Mouse (Mus musculus) adrenal gland, adult (tissue): ENCODE measurements around the gene Adh6a.

ENCODE experiments used
- DNase-seq, 2 experiments: peaks; one replicate each; pipeline ENCODE4 v3.0.0; 2022 to 2023; ENCODE audit warnings: low spot score in 1 of 2; ENCODE audit not compliant: inconsistent age in 2 of 2

Gene Adh6a

GRCm38 (mm10) chr3:138312965-138313364 is at the start of gene Adh6a:
TSS of gene Adh6a (plus strand) at chr3:138313286.
- DNase-seq: no peak

- no peak for DNase-seq
Measured at GRCm38 (mm10) chr3:138264648-138265047, 48.4 kb upstream of the Adh6a start.

- DNase-seq: no peak
Measured at GRCm38 (mm10) chr3:138270507-138270906, 42.6 kb upstream of the Adh6a start.

GRCm38 (mm10) chr3:138271297-138271696 is 41.8 kb upstream of the Adh6a start:
- no peak for DNase-seq

GRCm38 (mm10) chr3:138273080-138273479 is 40.0 kb upstream of the Adh6a start:
- DNase-seq: peak; percentile 58 to 84

GRCm38 (mm10) chr3:138275100-138275499 is 38.0 kb upstream of the Adh6a start:
- DNase-seq: no peak

- DNase-seq: peak in 1 of 2 experiments; percentile 56
Measured at GRCm38 (mm10) chr3:138282556-138282955, 30.5 kb upstream of the Adh6a start.

GRCm38 (mm10) chr3:138283831-138284230 is 29.3 kb upstream of the Adh6a start:
- DNase-seq: peak in 1 of 2 experiments; percentile 64

- no peak for DNase-seq
Measured at GRCm38 (mm10) chr3:138285986-138286385, 27.1 kb upstream of the Adh6a start.

GRCm38 (mm10) chr3:138287686-138288085 is 25.4 kb upstream of the Adh6a start:
- peak in 1 of 2 experiments; percentile 60 for DNase-seq

- no peak for DNase-seq
Measured at GRCm38 (mm10) chr3:138290672-138291071, 22.4 kb upstream of the Adh6a start.

GRCm38 (mm10) chr3:138291529-138292117 is 21.5 kb upstream of the Adh6a start:
- peak in 1 of 2 experiments; percentile 58 for DNase-seq

- peak in 1 of 2 experiments; percentile 78 for DNase-seq
Measured at GRCm38 (mm10) chr3:138293298-138293895, 19.7 kb upstream of the Adh6a start.

- no peak for DNase-seq
Measured at GRCm38 (mm10) chr3:138300130-138300529, 13.0 kb upstream of the Adh6a start.

- no peak for DNase-seq
Measured at GRCm38 (mm10) chr3:138302676-138303075, 10.4 kb upstream of the Adh6a start.

- peak in 1 of 2 experiments; percentile 24 for DNase-seq
Measured at GRCm38 (mm10) chr3:138303771-138304488, 9.2 kb upstream of the Adh6a start.

GRCm38 (mm10) chr3:138304489-138304871 is 8.6 kb upstream of the Adh6a start:
- DNase-seq: peak in 1 of 2 experiments; percentile 21

GRCm38 (mm10) chr3:138305486-138306289 is 7.4 kb upstream of the Adh6a start:
- DNase-seq: peak in 1 of 2 experiments; percentile 50

GRCm38 (mm10) chr3:138306290-138306683 is 6.8 kb upstream of the Adh6a start:
- DNase-seq: peak in 1 of 2 experiments; percentile 25

GRCm38 (mm10) chr3:138309910-138310309 is 3.2 kb upstream of the Adh6a start:
- DNase-seq: no peak

GRCm38 (mm10) chr3:138311015-138311414 is 2.1 kb upstream of the Adh6a start:
- DNase-seq: peak in 1 of 2 experiments; percentile 35
